Mouse (Mus musculus) spleen, adult 10 weeks (tissue): Measurements from ENCODE around the gene Drc1. TPM values are rescaled to one million over a fixed set of nuclear protein-coding genes. Genes with fewer than 3 reads are reported as not detected.

Source experiments
- polyA plus RNA-seq: library from polyadenylated mRNA; stranded (reverse); fragments of 350-450 nt; fragmentation: Illumina TruSeq; extraction: RNeasy Lipid Tissue Mini Kit (QIAGEN cat#74804); gene quantifications from one replicate; pipeline ENCODE4 v1.2.3, GENCODE M21; 2015; ENCODE audit warnings: low replicate concordance; ENCODE audit not compliant: insufficient read depth

Drc1 gene
- 4.0 TPM for polyA plus RNA-seq

DNA sequence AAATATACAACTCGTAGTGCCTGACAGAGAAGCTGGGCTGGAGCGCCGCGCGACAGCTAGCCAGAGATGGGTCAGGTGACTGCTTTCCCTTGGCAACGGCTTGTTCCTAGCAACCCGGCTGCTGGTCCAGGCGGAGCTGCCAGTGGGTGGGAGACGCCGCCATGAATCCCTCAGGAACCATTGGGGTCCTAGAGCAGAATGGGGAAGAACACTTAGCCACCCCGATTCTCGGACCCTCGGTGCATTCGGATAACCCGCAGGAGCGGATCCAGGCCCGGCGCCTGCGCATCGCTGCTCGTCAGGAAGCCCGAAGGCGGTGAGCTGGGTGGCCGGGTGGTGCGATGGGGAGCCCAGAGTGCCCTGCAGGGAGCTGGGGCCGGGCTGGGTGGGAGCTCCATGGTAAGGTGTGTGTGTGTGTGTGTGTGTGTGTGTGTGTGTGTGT lies at the start of gene Drc1:
TSS of gene Drc1 (plus strand) at position 98 of the 442 bp plus-strand sequence.

DNA sequence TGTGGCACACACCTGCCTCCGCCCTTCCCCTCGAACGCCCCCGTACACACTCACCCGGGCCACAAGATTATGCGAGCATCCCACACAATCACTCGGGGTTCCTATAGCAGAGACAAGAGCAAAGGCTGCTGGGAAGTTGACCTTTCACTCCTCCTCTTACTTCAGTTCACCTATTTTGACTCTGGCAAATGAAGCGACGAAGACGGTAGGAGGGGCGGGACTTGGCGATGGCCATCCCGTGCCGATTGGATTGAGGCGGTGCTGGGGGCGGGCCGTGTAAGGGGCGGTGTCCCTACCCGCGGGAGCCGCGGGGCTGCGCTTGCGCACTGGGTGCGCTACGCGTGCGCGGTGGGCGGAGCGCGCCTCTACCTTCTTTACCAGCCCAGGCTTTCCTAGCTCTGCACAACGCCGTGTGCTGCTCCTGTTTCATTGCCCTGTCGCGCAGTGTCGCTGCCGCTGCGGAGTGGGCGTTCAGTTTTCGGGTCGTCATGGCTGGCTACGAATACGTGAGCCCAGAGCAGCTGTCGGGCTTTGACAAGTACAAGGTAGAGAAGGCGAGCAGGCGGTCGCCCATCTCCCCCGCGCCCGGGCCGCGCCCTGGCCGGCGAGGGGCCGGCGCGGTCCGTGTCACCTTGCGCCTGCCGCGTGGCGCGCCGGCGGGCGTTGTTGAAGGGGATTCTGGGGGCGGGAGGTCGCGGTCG lies 48.8 kb upstream of the Drc1 start, which contains the start of gene Selenoi:
TSS of gene Selenoi (plus strand) at position 311 of the 701 bp plus-strand sequence.

Other genes with a start within 250 kb of the Drc1 start
- gene Tyms, start 207.8 kb upstream of the Drc1 start, polyA plus RNA-seq: 28.2 TPM
- not detected for gene Garem2, start 176.2 kb upstream of the Drc1 start, polyA plus RNA-seq
- gene 3110082J24Rik, start 175.3 kb upstream of the Drc1 start, polyA plus RNA-seq: not detected
- 119 TPM for gene Hadha, start 126.2 kb upstream of the Drc1 start, polyA plus RNA-seq
- gene Hadhb, start 126.1 kb upstream of the Drc1 start, polyA plus RNA-seq: 115 TPM
- 0.39 TPM for gene Adgrf3, start 75.7 kb upstream of the Drc1 start, polyA plus RNA-seq
- gene Selenoi, start 48.8 kb upstream of the Drc1 start, polyA plus RNA-seq: 19.7 TPM
- not detected for gene Otof, start 180.5 kb downstream of the Drc1 start, polyA plus RNA-seq
- gene 1700001C02Rik, start 184.7 kb downstream of the Drc1 start, polyA plus RNA-seq: not detected